Mouse (Mus musculus) gastrocnemius, postnatal 4 days (tissue): Measurements from ENCODE around the gene Cped1. TPM values are rescaled to one million over a fixed set of nuclear protein-coding genes. Genes with fewer than 3 reads are reported as not detected.
"Not testable (repeated sequence)": the region's sequence is repeated elsewhere in the genome, so short reads cannot be mapped to it uniquely, and the experiment has no call there.

Experiments
- DNase-seq, 2 experiments: peaks; one replicate each; pipeline ENCODE4 v3.0.0; 2021 to 2022; ENCODE audit warnings: low spot score in 2 of 2, mixed read lengths in 2 of 2
- total RNA-seq, 2 experiments: library from RNA; stranded (reverse); gene quantifications; 2 replicates each; pipeline ENCODE4 v1.2.3; 2021

Gene Cped1
- total RNA-seq, 2 experiments from 2014 or later, result 21.4 to 23.3 TPM

DNA sequence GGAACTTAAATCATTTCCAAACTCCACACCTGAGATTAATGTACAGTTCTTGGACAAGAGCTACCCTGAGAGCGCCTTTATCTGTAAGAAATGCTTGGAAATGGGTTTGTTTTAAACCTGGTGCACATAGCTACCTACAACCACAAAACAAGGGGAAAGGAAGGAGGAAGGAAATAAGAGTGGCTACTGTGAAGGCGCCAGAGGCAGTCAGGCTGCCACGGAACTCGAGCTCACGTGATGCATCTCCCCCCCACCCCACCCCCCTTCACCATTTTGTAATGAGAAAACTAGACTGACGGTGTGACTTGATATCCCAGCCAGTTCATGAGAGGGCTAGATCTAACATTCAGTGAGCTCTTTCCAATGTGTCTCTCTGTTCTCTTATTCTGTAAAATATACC is 228.9 kb downstream of the Cped1 start:
- no peak for DNase-seq

DNA sequence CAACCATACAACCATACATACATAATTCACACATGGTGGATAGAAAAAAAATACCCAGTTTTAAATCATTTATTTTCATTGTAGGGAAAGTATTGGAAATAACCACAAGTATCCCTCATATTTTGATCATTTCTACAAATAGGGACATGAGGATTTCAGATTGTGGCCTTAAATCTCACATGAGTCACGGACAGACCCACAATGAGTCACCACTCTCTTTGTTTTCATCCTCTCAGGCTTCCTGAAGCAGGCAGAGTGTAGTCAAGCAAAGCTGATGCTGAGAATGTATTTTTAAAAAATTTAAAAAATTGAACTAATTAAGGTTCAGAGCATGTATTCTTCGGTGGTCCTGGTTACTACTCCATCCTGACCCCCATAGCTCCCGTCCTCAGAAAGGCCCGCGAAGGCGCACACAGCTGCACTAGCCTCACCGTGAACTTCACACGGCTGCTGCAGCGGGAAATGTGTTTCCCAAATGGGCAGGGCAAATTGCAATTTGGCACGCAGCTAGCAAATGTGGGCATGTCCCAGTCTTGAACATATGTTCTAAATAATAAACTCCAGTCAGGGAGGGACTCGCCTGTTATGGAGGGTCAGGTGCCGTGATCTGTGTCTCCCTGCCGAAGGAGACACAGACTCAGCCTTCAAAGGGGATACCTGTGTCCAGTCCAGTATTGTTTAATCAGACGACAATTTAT is 230.7 kb downstream of the Cped1 start:
- peak in 1 of 2 experiments; percentile 12 for DNase-seq

DNA sequence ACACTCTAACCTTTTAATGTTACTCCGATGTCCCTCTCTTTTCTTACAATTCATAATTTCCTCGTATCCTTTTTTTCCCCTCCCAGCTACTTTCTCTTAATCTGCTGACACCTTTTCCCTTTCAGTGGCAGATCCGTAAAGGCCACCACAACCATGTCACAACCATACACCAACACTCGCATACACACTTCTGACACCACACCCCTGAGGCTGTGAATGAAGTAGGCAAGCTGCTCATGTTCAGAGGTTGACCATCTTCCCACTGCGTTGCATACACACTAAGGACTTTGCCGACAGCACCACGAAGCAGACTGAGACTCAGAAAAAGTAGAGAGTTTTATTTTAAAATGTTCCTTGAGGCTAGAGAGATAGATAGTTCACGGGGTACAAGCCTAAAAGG is 235.4 kb downstream of the Cped1 start:
- DNase-seq, result no peak

DNA sequence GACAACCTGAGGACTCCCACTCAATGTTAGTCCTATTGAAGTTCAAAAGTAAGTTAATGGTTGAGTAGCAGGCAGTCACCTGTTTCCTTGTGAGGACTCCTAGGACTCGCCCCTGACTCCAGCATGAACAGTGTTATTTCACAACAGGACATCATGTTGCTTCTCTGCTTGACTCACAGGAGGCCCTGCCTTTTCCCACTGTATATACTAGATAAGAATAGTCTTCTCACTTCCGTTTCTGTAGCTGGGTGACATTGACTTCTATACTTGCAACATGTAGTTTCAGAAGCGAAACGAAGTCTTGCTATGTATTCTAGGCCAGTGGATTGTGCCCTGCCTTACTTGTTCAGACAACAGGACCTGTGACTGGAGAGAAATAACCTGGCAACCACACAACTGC is 236.4 kb downstream of the Cped1 start:
- DNase-seq, result no peak

DNA sequence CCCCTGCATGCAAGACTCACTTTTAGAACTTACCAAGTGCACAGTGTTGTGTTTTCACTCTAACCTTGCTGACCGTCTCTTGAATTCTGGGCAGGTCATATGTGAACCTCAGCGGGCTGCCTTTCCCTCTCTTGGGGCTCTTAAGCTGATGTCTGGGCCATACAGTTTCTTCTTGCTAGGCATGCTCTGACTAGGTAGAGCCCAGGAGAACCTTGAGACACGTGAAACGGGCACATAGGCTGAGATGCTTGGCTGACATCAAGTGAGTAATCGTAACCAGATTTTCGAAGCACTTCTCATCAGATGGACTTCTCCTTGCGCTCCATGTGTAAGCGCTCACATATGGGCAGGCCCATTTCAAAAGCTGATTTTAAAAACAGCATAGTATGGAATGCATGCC is 237.2 kb downstream of the Cped1 start:
- no peak for DNase-seq

DNA sequence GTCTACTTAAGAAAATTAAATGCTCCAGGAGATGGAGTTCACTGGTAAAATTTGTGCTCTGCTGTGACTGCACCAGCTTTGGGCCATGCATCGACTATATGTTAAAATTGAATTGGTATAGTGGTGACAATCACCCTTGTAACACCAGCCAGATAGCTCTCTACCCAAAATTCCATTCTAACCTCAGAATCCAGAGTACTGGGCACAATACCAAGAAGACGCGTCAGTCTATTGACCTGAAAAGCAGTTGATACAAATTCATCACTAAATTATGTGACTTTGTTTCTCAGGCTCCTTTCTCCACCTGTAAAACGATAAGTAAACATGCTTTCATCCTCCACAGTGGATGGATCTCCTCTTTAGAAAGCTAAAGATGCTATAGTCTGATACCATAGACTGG is 238.6 kb downstream of the Cped1 start:
- no peak for DNase-seq

DNA sequence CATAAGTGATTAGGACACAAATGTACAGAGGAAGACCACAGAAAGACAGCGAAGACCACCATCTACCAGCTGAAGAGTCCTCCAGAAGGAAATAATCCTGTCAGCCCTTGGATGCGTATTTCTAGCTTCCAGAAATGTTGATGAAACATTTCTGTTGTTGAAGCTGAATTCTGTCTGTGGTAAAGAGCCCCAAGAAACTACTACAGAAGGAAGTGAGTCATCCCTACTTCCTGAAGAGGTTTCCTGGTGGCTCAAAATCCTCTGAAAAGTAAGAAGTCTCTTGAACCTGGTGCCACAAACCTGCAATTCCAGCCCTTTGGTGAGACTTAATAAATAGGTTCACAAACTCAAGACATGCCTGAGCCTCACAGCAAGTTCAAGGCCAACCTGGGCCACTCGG is 245.5 kb downstream of the Cped1 start:
- DNase-seq, result no peak

DNA sequence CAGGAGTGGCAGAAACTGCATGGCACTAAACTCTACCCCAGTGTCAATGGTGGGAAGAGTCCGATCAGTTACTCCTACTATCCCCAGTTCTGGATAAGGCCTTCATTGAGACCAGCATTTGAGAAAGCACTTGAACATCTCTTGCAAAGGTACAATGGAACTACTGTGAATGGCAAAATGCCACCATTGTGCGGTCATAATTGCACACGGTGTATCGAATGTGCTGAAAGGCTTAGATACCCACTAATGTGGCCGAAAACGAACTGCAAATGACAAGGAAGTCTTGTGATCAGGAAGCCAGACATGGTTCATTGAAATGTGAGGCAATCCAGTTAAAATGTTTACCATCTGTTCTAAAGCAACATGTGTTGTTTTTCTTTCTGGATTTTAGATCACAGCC is 247.8 kb downstream of the Cped1 start:
- no peak for DNase-seq

DNA sequence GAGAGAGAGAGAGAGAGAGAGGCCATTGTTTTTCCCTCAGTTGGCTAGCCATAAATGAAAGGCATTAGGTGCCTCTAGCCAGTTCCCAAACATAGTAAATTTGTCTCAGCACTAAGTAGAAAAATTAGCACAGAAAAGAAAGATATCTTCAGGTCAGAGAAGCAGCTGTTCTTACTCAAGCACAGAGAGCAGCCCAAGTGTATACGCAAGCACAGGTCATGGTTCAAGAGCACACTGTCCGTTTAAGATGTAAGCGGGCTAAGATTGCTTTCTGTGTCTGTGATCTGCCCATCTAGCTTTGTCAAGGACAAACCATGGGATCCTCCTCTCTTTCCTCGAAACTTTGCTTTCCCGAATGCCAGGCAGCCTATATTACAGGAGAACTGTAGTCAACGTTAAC is 249.4 kb downstream of the Cped1 start:
- DNase-seq, result no peak

DNA sequence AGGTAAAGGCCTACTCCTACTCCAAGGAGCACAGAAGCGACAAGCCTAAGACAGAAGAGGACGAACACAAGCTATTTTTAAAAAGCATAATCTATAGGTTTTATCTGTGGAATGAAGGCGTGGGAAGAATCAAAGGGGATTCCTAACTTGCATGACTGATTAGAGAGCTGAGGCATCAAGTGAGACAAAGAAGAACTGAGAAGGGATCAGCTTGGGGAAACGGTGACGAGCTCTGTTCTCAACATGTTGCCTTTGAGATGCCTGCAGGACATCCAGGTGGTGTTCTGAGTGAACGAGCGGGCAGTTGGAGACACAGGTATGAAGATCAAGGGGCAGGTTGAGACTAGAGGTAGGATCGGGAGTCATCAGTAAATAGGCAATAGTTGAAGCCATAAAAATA is 257.6 kb downstream of the Cped1 start:
- no peak for DNase-seq

DNA sequence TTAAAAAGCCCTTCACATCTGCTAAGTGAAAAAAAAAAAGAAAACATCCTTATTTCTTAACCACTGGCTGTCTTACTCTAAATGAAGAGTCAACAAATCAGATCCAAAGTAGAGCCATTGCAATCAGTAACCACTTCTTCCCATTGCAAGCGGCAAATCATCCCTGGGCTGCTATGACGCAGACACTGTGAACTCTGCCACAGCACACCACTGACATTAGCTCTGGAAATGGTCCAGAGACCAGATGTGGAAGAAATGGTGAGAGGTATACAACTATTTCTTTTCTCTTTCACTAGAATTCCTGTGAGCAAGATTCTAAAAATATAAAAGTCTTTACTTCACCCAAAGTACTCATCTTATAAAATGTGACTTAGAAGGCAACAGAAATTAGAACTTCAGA is 261.0 kb downstream of the Cped1 start:
- no peak for DNase-seq

DNA sequence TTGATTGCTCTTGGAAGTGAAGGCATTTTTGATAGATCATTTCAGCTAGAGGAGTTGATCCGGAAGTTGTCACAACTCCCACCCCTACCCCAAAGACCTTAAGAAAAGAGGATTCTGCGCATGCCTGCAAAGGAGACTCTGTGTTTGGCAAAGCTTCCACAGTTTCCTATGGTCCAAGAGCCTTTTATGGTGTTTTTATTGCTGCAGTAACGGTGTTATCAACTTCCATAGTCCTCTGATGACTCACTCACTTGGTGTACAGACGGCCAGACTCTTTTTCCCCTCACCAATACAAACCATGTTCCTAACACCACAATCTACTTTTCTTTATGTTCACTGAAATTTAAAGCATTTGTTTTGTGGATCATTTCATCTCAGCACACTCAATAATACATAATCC is 273.1 kb downstream of the Cped1 start:
- no peak for DNase-seq

DNA sequence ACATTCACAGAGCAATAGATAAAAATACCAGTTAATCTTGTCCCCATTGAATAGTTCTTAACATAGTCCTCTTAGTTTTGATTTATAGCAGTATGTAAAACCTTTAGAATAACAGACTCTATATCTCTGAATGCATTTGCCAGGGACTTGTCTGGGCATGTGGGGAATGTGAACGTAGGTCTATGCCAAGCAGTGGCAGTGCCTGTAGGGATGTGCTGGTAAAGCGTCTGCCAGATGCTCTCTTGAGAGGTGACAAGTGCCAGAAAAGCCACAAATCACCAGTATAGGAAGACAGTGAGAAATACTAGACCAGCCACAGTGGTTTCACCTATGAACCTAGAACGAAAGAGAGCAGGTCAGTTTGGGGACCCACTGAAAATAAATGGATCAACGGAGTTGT is 276.8 kb downstream of the Cped1 start:
- no peak for DNase-seq

DNA sequence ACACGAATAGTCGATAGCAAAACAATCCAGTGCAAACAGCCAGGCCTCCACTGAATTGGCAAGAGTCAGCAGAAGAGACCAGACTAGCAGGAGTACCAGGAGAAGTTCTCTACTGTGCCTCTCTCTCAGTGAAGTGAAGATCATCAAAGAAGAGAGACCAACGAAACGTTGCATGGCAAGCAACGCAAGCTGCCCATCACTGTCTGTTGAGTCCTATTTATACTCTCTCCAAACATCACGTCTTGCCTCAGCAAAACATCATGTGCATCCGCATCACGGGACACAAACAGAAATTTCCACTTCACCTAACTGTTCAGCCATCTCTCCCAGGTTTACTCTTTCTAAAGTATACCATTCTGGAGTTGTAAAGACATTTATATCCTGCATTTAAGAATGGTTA is 278.4 kb downstream of the Cped1 start:
- DNase-seq, result not testable (repeated sequence)

DNA sequence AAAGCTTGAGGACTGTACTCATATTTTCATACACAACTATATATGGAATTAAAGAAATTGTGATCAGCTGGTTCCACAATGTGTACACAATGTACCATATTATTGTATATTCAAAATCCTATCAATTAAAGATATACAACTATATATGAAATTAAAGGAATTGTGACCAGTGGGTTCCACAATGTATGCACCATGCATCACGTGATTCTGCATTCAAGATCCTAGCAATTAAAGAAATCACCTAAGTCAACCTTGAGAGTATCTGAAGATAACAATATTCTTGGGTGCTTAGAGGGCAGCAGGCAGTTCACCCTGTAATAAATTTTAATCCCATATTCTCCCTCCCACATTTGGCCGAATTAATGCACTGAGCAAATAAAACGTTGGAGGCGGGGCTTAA is 280.3 kb downstream of the Cped1 start:
- no peak for DNase-seq

DNA sequence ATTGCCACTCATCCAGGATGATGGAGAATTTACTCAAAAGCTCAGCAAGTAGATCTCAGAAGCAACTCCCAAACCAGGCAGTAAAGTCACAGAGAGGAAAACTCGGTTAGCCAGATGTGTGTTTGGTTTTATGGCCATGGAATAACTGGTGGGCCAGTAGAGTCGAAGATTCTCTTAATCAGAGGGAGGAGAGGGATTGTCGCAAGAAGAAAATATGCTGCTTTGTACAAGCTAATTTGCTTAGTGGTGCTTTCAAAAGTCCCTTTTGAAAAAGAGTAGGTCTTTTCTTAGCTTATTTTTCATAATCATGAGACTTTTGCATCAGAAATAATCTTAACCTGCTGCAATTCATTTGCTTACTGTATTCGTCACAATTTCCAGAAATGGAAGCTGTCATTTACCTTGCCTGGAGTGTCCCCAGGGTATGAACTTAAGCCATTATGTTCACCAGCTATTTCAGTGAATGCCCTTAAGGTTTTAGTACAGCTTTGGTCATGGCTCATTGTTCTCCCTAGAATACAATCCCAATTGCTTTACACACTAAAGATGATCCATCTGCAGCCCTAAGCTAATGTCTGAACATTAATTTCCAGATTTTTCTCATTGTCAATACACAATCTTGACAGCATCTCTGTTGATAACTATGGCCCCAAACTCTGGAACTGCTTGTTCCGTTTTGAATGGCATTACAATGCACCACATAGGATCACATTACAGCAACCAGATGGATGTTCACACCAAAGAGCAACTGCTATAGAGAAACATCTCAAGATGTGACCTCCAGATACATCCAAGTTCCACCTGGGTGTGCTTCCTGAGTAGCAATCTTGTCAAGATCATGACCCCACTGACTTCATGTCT is 282.3 kb downstream of the Cped1 start:
- no peak for DNase-seq

DNA sequence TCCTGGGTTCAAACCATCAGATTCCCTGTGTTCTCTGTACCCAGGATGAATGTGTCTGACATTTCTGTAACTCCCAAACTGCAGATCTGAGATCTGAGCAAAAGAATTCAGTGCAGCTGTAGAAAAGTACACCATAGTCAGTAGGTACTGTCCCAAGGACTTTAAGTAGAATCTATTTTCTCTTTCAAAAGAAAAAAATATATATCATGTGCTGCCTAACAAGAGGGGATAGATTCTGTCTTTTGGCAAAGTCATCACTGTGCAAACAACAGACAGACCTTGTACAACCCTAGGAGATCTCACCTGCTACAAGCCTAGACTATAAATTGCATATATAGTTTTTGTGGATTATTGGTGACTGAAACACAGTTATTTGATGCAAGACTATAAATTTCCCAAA is 283.0 kb downstream of the Cped1 start:
- no peak for DNase-seq

DNA sequence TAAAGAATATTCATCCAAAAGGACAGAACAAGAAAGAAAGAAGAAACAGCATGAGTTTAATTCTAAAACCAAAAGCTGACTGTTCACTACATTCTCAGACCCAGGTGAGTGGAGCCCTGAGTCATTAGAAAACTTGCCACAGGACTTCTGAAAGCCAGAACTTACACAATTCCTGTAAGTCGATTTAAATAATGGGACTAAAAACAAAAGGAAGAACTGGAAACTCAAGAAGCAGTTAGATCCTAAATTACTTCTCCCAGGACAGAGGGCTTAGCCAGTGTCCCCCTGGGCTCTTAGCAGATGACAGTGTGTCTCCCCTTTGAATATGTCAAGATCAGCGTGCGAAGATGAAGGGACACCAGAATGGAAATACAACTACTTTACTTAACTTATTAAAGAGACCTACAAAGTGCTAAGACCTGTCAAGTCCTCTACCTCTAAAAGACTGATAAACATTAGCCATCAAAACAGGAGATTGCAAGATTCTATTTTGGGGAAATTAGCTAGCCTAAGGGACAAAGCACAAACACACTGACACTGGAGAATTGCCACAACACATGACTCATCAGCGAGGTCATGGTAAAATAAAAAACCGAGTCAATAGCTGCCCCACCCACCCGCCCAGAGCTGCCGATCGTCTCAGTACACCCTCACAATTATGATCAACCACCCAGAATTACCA is 284.3 kb downstream of the Cped1 start:
- no peak for DNase-seq

DNA sequence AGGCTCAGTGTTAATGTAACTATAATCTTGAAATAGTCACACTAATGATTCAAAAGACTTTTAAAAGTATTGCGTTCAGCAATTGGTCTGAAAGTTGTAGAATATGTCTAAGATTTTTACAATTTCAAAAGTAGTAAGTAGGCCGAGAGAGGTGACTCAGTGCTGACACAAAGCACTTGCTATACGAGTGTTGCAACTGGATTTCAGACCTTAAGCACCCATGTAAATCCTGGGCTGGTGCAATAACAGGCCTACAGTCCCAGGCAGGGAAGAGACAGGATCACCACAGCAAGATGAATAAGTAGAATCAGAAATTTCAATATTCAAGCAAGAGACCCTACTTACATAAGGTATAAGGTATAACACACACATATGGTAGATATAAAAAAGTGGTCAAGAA is 292.2 kb downstream of the Cped1 start:
- DNase-seq, result no peak

DNA sequence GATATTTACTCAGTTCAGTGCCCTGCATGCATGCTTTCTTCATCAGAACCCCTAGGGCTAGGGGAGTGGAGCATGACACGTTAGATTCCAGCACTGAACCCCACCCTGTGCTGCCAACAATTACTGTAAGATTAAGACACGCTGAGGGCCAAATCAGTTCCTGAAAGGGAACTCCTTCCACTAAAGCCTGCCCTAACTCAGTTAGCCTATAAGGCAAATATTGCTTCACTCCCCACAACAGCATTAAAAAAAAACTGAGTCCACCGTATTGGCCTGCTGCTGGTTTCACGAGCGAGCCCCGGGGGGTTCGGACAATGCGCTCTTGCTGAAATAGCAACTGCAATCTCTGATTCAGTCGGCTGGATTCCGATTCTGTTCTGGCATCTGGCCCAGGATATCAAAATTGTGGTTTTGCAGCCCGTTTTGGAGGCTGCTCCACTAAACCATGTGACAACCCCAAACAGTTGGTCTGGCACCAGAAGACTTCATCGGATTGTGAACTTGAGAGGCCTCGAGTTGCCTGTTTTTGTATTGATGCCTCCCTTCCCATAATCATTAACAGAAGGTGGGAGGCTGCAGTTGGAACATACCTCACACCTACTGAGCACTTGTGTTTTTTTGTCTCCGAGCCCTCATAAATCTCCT is 294.6 kb downstream of the Cped1 start:
- DNase-seq, result peak; percentile 32 to 72

DNA sequence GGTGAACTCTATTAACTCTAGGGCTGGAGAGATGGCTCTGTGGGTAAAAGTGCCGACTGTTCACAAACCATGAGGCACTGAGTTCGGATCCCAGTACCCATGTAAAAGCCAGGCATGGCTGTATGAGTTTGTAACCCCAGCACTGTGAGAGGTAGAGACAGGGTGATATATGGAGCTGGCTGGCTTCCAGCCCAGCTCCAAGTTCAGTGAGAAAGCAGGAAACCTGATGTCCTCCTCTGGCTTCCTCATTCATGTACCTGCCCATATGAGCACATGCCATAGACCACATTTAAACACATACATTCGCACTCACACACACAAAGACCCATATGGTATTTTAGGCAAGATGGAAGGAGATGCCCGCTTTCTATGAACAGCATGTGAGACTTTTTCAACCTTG is 296.7 kb downstream of the Cped1 start:
- no peak for DNase-seq
